Comparison of ENCODE assay signal across 10 mouse cellular contexts in the genomic region with DNA sequence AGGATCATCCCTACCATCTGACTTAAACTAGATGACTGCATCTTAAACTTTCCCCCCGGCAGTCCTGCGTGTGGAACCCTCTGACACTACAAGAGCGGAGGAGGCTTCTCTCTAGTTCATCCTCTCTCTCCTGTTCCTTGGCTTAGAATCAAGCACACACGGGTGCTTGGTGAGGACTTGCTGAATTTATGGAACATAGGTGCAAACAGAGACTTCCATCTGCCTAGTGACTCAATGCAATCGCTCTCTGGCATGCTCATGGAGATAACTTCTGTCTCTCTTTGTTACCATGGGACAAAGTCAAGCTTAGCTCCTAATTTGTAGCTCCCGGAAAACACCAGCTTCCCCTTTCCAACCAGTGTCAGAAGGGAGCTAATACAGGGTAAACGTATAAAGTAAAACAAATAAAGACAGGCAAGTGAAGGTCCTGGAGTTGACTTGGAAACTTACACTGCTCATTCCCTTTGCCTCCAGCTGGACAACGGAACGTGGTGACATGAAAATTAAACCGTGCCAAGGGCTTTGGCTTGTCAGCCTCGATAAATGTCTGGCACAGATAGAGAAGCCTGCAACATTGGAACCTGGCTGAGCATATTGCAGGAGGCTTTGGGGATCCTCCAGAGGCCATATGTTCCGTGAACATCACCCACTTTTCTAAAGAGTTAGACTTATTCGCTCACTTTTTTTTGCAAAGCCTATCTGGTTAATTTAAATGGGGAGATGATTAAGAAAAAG.
DNase-seq lines count a peak whose midpoint lies in the region; ATAC-seq lines count a peak whose summit lies in the region.
"Had no signal": no experiment of that assay in that cellular context is flagged by ENCODE, and none has a peak within 500 bp of the region (broad histone marks: within the 10 kb centered on the region; RNA-seq: fewer than 3 reads in every experiment).

No protein-coding gene starts in this region.

- no peaks in the 10 kb centered on the region for H3K4me1 ChIP-seq in lung, embryonic 16.5 days (replicated peaks; ENCODE audit: control insufficient read depth, insufficient read depth, low read length)
- H3K4me1 ChIP-seq: neural tube, embryonic 12.5 days had no signal

- ATAC-seq in lung, embryonic 16.5 days (ENCODE audit: low read depth), result peak; percentile 75
- no peak for ATAC-seq in monocyte, adult 5-6 weeks (replicated peaks; ENCODE audit: insufficient number of reproducible peaks, low FRiP score, low TSS enrichment, poor library complexity, severe bottlenecking)

- H3K27me3 ChIP-seq in lung, embryonic 16.5 days (ENCODE audit: control insufficient read depth, insufficient read depth, low read depth, low read length), result no peaks in the 10 kb centered on the region
- H3K27me3 ChIP-seq: neural tube, embryonic 12.5 days had no signal

- no peaks in the 10 kb centered on the region for H3K36me3 ChIP-seq in lung, embryonic 16.5 days (ENCODE audit: control insufficient read depth, insufficient read depth, low read length)
- H3K36me3 ChIP-seq: neural tube, embryonic 12.5 days had no signal

- H3K4me3 ChIP-seq in lung, embryonic 16.5 days (ENCODE audit: low read length), result no peak overlapping the region
- H3K4me3 ChIP-seq: erythroblast, embryonic 14.5 days; neural tube, embryonic 12.5 days had no signal

- intact Hi-C loops in gastrocnemius, postnatal 14 days (cut with DNase I; ENCODE audit: low total_unique reads), result loop anchor here (10.0 kb wide), 1 partner anchor 575 kb away; no protein-coding TSS in a partner anchor

- WGBS in lung, embryonic 16.5 days, result 54% methylated on average over 13 of the region's 13 CpGs

- no peak overlapping the region for H3K4me2 ChIP-seq in lung, embryonic 16.5 days (ENCODE audit: low read depth, low read length)
- H3K4me2 ChIP-seq: neural tube, embryonic 12.5 days had no signal

- no peak overlapping the region for H3K27ac ChIP-seq in lung, embryonic 16.5 days (ENCODE audit: low read length)
- H3K27ac ChIP-seq: macrophage; neural tube, embryonic 12.5 days had no signal

- H3K9ac ChIP-seq in lung, embryonic 16.5 days (ENCODE audit: low read length), result no peak overlapping the region
- H3K9ac ChIP-seq: neural tube, embryonic 12.5 days had no signal

- H3K9me3 ChIP-seq in lung, embryonic 16.5 days (ENCODE audit: control insufficient read depth, low read length), result no peaks in the 10 kb centered on the region
- H3K9me3 ChIP-seq: neural tube, embryonic 12.5 days had no signal

- DNase-seq in gastrocnemius, postnatal 14 days, result peak; percentile 14
- DNase-seq in gastrocnemius, postnatal 25 days, result no peak
- DNase-seq in brain, embryonic 18.5 days (ENCODE audit: low read depth, low spot score), result peak; percentile 26
- DNase-seq in cerebellum, postnatal 25 days, result peak; percentile 55 to 64
- DNase-seq in urinary bladder, postnatal 4 days (ENCODE audit: low spot score in 2 of 2), result no peak

Comparison
In these comparisons a context has a peak if more than half of its experiments do, and no peak if none do; other contexts are left out.
1. DNase-seq: peak in gastrocnemius, postnatal 14 days (single experiment), brain, embryonic 18.5 days (single experiment) and cerebellum, postnatal 25 days (2 of 2); none in gastrocnemius, postnatal 25 days (single experiment) and urinary bladder, postnatal 4 days (0 of 2).